Mouse (Mus musculus) thymus, adult 2 months (tissue): ENCODE data around the gene Gli3. TPM values are rescaled to one million over a fixed set of nuclear protein-coding genes. Genes with fewer than 3 reads are reported as not detected.
A peak's percentile ranks its signal among the peaks of the same experiment; 100 is the strongest.

ENCODE experiments used
- DNase-seq: peaks from one replicate; pipeline ENCODE4 v3.0.0; 2021
- H3K27ac ChIP-seq: fragments of 200-500 bp; 2 replicates; pipeline ENCODE4 v1.5.1; 2012; ENCODE audit warnings: low read length, control low read depth; ENCODE audit not compliant: control insufficient read depth, insufficient read depth
- H3K27me3 ChIP-seq: fragments of 200-500 bp; 2 replicates; pipeline ENCODE4 v1.6.1; 2012; ENCODE audit warnings: mild to moderate bottlenecking, low read length, moderate library complexity, mixed read lengths; ENCODE audit not compliant: control insufficient read depth, insufficient read depth
- H3K36me3 ChIP-seq: fragments of 200-500 bp; 2 replicates; pipeline ENCODE4 v1.6.1; 2012; ENCODE audit warnings: mild to moderate bottlenecking, low read length, moderate library complexity; ENCODE audit not compliant: control insufficient read depth, insufficient read depth
- H3K4me1 ChIP-seq: fragments of 200-500 bp; replicated peaks from 2 replicates; pipeline ENCODE4 v1.6.1; 2012; ENCODE audit warnings: low read length; ENCODE audit not compliant: control insufficient read depth, insufficient read depth
- H3K4me3 ChIP-seq: fragments of 200-500 bp; 2 replicates; pipeline ENCODE4 v1.5.1; 2012; ENCODE audit warnings: mild to moderate bottlenecking, low read length, control low read depth, moderate library complexity; ENCODE audit not compliant: control insufficient read depth, insufficient read depth
- CTCF ChIP-seq: fragments of 200-500 bp; IDR thresholded peaks from 2 replicates; pipeline ENCODE4 v1.5.1; 2012; ENCODE audit warnings: mild to moderate bottlenecking, control low read depth, low read length, moderate library complexity, borderline replicate concordance; ENCODE audit not compliant: control insufficient read depth, poor library complexity, insufficient read depth; ENCODE audit errors: extremely low read depth
- POLR2A ChIP-seq: fragments of 200-500 bp; IDR thresholded peaks from 2 replicates; pipeline ENCODE4 v1.6.1; 2012; ENCODE audit warnings: mild to moderate bottlenecking, low read length, control low read depth, moderate library complexity; ENCODE audit not compliant: control insufficient read depth, poor library complexity, insufficient read depth; ENCODE audit errors: extremely low read depth
- WGBS: fragments of 180-500 bp; shearing (Covaris S2); methylation state at CpG from one replicate; pipeline ENCODE4 v1.1.7; 2018; 5-methylcytosine and 5-hydroxymethylcytosine counted together
- polyA plus RNA-seq: library from polyadenylated mRNA; depleted of rRNA; stranded (reverse); fragments of >200 nt; gene quantifications from 2 replicates; pipeline ENCODE4 v1.2.3, GENCODE M21; 2012; rRNA removed

Gene Gli3
- polyA plus RNA-seq: 2.1 and 2.3 TPM in 2 replicates

GRCm38 (mm10) chr13:15462830-15463491, at the start of gene Gli3:
Gene Gli3, plus strand, starts transcription at chr13:15463235.
- Histone ChIP-seq H3K27me3 (peaks cover 6% of the 10 kb centered on the region; the same call in 1 of the 2 replicates), H3K4me1 (no peaks in the 10 kb centered on the region), H3K4me3 (peak within 1 kb of the TSS; percentile 22), H3K36me3 (no peaks in the 10 kb centered on the region), H3K27ac (no peak within 1 kb of the TSS)
- no peak for DNase-seq
- 1% methylated on average over 61 of the region's 76 CpGs for WGBS
- TF ChIP-seq CTCF: no peak
- no peak for TF ChIP-seq POLR2A

GRCm38 (mm10) chr13:15421182-15421750, 41.8 kb upstream of the Gli3 start:
- DNase-seq: no peak
- no peaks in the 10 kb centered on the region for H3K4me1 ChIP-seq
- WGBS: 77% methylated on average over 10 of the region's 10 CpGs
- H3K27me3 ChIP-seq: no peaks in the 10 kb centered on the region
- no peaks in the 10 kb centered on the region for H3K36me3 ChIP-seq
- H3K4me3 ChIP-seq: no peak overlapping the region
- no peak for TF ChIP-seq CTCF
- no peak for TF ChIP-seq POLR2A
- no peak overlapping the region for H3K27ac ChIP-seq

GRCm38 (mm10) chr13:15442002-15442401, 21.0 kb upstream of the Gli3 start:
- no peak for DNase-seq
- Histone ChIP-seq H3K36me3 (no peaks in the 10 kb centered on the region), H3K4me3 (no peak overlapping the region), H3K27ac (no peak overlapping the region), H3K27me3 (no peaks in the 10 kb centered on the region), H3K4me1 (no peaks in the 10 kb centered on the region)
- no peak for TF ChIP-seq POLR2A
- no peak for TF ChIP-seq CTCF
- WGBS: 2% methylated on average over 4 of the region's 4 CpGs

- H3K27me3 ChIP-seq: no peaks in the 10 kb centered on the region
- WGBS: 91% methylated on average over 4 of the region's 4 CpGs
- H3K4me1 ChIP-seq: no peaks in the 10 kb centered on the region
- no peak overlapping the region for H3K4me3 ChIP-seq
- TF ChIP-seq POLR2A (no peak), CTCF (no peak)
- no peaks in the 10 kb centered on the region for H3K36me3 ChIP-seq
- no peak overlapping the region for H3K27ac ChIP-seq
- no peak for DNase-seq
These were observed 18.7 kb upstream of the Gli3 start for GRCm38 (mm10) chr13:15444312-15444711.

- TF ChIP-seq POLR2A (no peak), CTCF (no peak)
- WGBS: 85% methylated on average over 2 of the region's 2 CpGs
- H3K4me1 ChIP-seq: no peaks in the 10 kb centered on the region
- no peaks in the 10 kb centered on the region for H3K27me3 ChIP-seq
- no peaks in the 10 kb centered on the region for H3K36me3 ChIP-seq
- no peak for DNase-seq
- H3K27ac ChIP-seq: no peak overlapping the region
- H3K4me3 ChIP-seq: no peak overlapping the region
These were observed 17.4 kb upstream of the Gli3 start for GRCm38 (mm10) chr13:15445591-15445990.

- H3K4me3 ChIP-seq: no peak overlapping the region
- TF ChIP-seq CTCF (no peak), POLR2A (no peak)
- H3K27ac ChIP-seq: no peak overlapping the region
- no peak for DNase-seq
- no peaks in the 10 kb centered on the region for H3K27me3 ChIP-seq
- H3K4me1 ChIP-seq: no peaks in the 10 kb centered on the region
- 86% methylated on average over 8 of the region's 8 CpGs for WGBS
- H3K36me3 ChIP-seq: no peaks in the 10 kb centered on the region
These were observed 17.0 kb upstream of the Gli3 start for GRCm38 (mm10) chr13:15446004-15446403.
